In genomic region chr8:22061126-22061525, GRCm38 (mm10) we compare ENCODE assay signal across 8 mouse cellular contexts. TPM values are rescaled to one million over a fixed set of nuclear protein-coding genes. Genes with fewer than 3 reads are reported as not detected.
A peak's percentile ranks its signal among the peaks of the same experiment; 100 is the strongest.
DNase-seq lines count a peak whose midpoint lies in the region; ATAC-seq and TF ChIP-seq lines count a peak whose summit lies in the region.

No protein-coding gene starts in this region.

- no peak for TF ChIP-seq EP300 in stomach, postnatal 0 days (optimal IDR thresholded peaks at IDR 0.05)

- TF ChIP-seq CTCF in stomach, postnatal 0 days (IDR thresholded peaks at IDR 0.05; ENCODE audit: low read depth), result no peak

- no peaks in the 10 kb centered on the region for H3K27me3 ChIP-seq in neural tube, embryonic 11.5 days (ENCODE audit: control insufficient read depth, insufficient read depth, low read length)
- peaks cover 36% of the 10 kb centered on the region for H3K27me3 ChIP-seq in limb, embryonic 13.5 days
- H3K27me3 ChIP-seq in stomach, postnatal 0 days (ENCODE audit: control insufficient read depth, insufficient read depth, low read length), result no peaks in the 10 kb centered on the region

- peaks cover 6% of the 10 kb centered on the region for H3K36me3 ChIP-seq in neural tube, embryonic 11.5 days (ENCODE audit: control insufficient read depth, insufficient read depth, low read length)
- peaks cover 29% of the 10 kb centered on the region for H3K36me3 ChIP-seq in limb, embryonic 13.5 days
- H3K36me3 ChIP-seq in stomach, postnatal 0 days (ENCODE audit: control insufficient read depth, insufficient read depth, low read length), result peaks cover 7% of the 10 kb centered on the region

- H3K9me3 ChIP-seq in neural tube, embryonic 11.5 days (ENCODE audit: control insufficient read depth, low read length), result no peaks in the 10 kb centered on the region
- H3K9me3 ChIP-seq in limb, embryonic 13.5 days, result peaks cover 11% of the 10 kb centered on the region; the same call in 1 of the 2 replicates
- H3K9me3 ChIP-seq in stomach, postnatal 0 days (ENCODE audit: control insufficient read depth, low read length), result no peaks in the 10 kb centered on the region

- ATAC-seq in neural tube, embryonic 11.5 days (ENCODE audit: insufficient read depth, low FRiP score, low TSS enrichment), result no peak
- no peak for ATAC-seq in limb, embryonic 13.5 days (ENCODE audit: low FRiP score, low read depth)
- ATAC-seq in stomach, postnatal 0 days (ENCODE audit: low FRiP score, low TSS enrichment), result no peak
- no peak for ATAC-seq in megakaryocyte-erythroid progenitor cell, adult 5-6 weeks (replicated peaks; ENCODE audit: low FRiP score, low TSS enrichment, poor library complexity, severe bottlenecking)

- H3K9ac ChIP-seq in neural tube, embryonic 11.5 days (ENCODE audit: low read length), result no peak overlapping the region
- H3K9ac ChIP-seq in limb, embryonic 13.5 days, result peak overlapping the region; percentile 56; the same call in 1 of the 2 replicates
- no peak overlapping the region for H3K9ac ChIP-seq in stomach, postnatal 0 days (ENCODE audit: low read length)

- H3K27ac ChIP-seq in neural tube, embryonic 11.5 days (ENCODE audit: low read depth, low read length), result no peak overlapping the region
- no peak overlapping the region for H3K27ac ChIP-seq in limb, embryonic 13.5 days
- H3K27ac ChIP-seq in stomach, postnatal 0 days (replicated peaks), result no peak overlapping the region

- H3K4me3 ChIP-seq in neural tube, embryonic 11.5 days (ENCODE audit: low read depth, low read length), result peak overlapping the region; percentile 56
- H3K4me3 ChIP-seq in limb, embryonic 13.5 days, result peak overlapping the region; percentile 75
- H3K4me3 ChIP-seq in stomach, postnatal 0 days (ENCODE audit: low read depth, low read length), result peak overlapping the region; percentile 74

- 10% methylated on average over 3 of the region's 3 CpGs for WGBS in neural tube, embryonic 11.5 days
- WGBS in limb, embryonic 13.5 days, result 4% methylated on average over 3 of the region's 3 CpGs
- WGBS in stomach, postnatal 0 days, result 3% methylated on average over 3 of the region's 3 CpGs

- peak overlapping the region; percentile 88 for H3K4me2 ChIP-seq in neural tube, embryonic 11.5 days (ENCODE audit: low read depth)
- H3K4me2 ChIP-seq in limb, embryonic 13.5 days (replicated peaks), result peak overlapping the region; percentile 92
- peak overlapping the region; percentile 64 for H3K4me2 ChIP-seq in stomach, postnatal 0 days (replicated peaks; ENCODE audit: low read depth)

- DNase-seq in cerebellum, adult 9-11 months, result peak; percentile 28
- no peak for DNase-seq in cerebellum, adult 8-10 months
- DNase-seq in neural tube, embryonic 11.5 days (ENCODE audit: low spot score), result no peak
- no peak for DNase-seq in neural tube, embryonic 10.5 days (ENCODE audit: extremely low spot score, low spot score)
- DNase-seq in stomach, postnatal 0 days (ENCODE audit: low spot score), result no peak
- DNase-seq in layer of hippocampus, adult 9-11 months, result no peak

- H3K4me1 ChIP-seq in neural tube, embryonic 11.5 days (ENCODE audit: control insufficient read depth, insufficient read depth, low read length), result no peaks in the 10 kb centered on the region
- H3K4me1 ChIP-seq in limb, embryonic 13.5 days, result peaks cover 9% of the 10 kb centered on the region; the same call in 1 of the 2 replicates
- H3K4me1 ChIP-seq in stomach, postnatal 0 days (replicated peaks; ENCODE audit: control insufficient read depth, insufficient read depth), result no peaks in the 10 kb centered on the region; the same call in 1 of the 2 replicates

RNA-seq across cellular contexts. Expression of gene Alg11, which starts 0.6 kb away (rescaled TPM):
- polyA plus RNA-seq in neural tube, embryonic 11.5 days (2014; fragmentation: Nextera tagmentation; extraction: Ambion mirVana), result 34.2 and 35.3 TPM in 2 replicates
- polyA plus RNA-seq in limb, embryonic 13.5 days (2015; fragmentation: Nextera tagmentation; extraction: Ambion mirVana), result 47.2 and 48.7 TPM in 2 replicates
- polyA plus RNA-seq in stomach, postnatal 0 days (2015; fragmentation: Nextera tagmentation; extraction: Ambion mirVana), result 14.6 and 16.1 TPM in 2 replicates
- 15.7 and 19.1 TPM in 2 replicates for total RNA-seq in megakaryocyte-erythroid progenitor cell, adult 5-6 weeks (2014; fragmentation: Nextera tagmentation)
- total RNA-seq in megakaryocyte-erythroid progenitor cell, adult 5-6 weeks (2017), result 19.9 and 22.9 TPM in 2 replicates

RNA-seq across cellular contexts. Expression of gene Atp7b, which starts 1.0 kb away (rescaled TPM):
- 1.5 and 1.6 TPM in 2 replicates for polyA plus RNA-seq in neural tube, embryonic 11.5 days (2014; fragmentation: Nextera tagmentation; extraction: Ambion mirVana)
- polyA plus RNA-seq in limb, embryonic 13.5 days (2015; fragmentation: Nextera tagmentation; extraction: Ambion mirVana), result 0.65 and 0.83 TPM in 2 replicates
- 5.1 and 5.9 TPM in 2 replicates for polyA plus RNA-seq in stomach, postnatal 0 days (2015; fragmentation: Nextera tagmentation; extraction: Ambion mirVana)
- total RNA-seq in megakaryocyte-erythroid progenitor cell, adult 5-6 weeks (2014; fragmentation: Nextera tagmentation), result 50.4 and 51.5 TPM in 2 replicates
- 14.3 and 29.1 TPM in 2 replicates for total RNA-seq in megakaryocyte-erythroid progenitor cell, adult 5-6 weeks (2017)
